Mouse (Mus musculus) gastrocnemius, adult 2 months (tissue): ENCODE results near the gene Sf1. TPM values are rescaled to one million over a fixed set of nuclear protein-coding genes. Genes with fewer than 3 reads are reported as not detected.
A peak's percentile ranks its signal among the peaks of the same experiment; 100 is the strongest.

Experiments used
- DNase-seq: peaks from one replicate; pipeline ENCODE4 v3.0.0; 2022
- H3K27ac ChIP-seq: fragments of 200-600 bp; 2 replicates; pipeline ENCODE4 v1.8.1; 2022; ENCODE audit warnings: mild to moderate bottlenecking
- H3K4me3 ChIP-seq: fragments of 200-600 bp; 2 replicates; pipeline ENCODE4 v1.8.1; 2022; ENCODE audit warnings: mild to moderate bottlenecking, moderate library complexity
- CTCF ChIP-seq: fragments of 200-600 bp; IDR thresholded peaks from 2 replicates; pipeline ENCODE4 v1.8.1; 2022; ENCODE audit warnings: antibody characterized with exemption, mild to moderate bottlenecking, moderate library complexity
- intact Hi-C: fragments of 180-260 bp; cut with DNase I; formaldehyde crosslinking; loops from one replicate; pipeline ENCODE4 v1.15.1; 2025
- total RNA-seq, 2 experiments: library from RNA; stranded (reverse); gene quantifications; 2 replicates each; pipeline ENCODE4 v1.2.3; 2021

Sf1 gene
- total RNA-seq, 2 experiments from 2014 or later, result 95.2 to 98.6 TPM

DNA sequence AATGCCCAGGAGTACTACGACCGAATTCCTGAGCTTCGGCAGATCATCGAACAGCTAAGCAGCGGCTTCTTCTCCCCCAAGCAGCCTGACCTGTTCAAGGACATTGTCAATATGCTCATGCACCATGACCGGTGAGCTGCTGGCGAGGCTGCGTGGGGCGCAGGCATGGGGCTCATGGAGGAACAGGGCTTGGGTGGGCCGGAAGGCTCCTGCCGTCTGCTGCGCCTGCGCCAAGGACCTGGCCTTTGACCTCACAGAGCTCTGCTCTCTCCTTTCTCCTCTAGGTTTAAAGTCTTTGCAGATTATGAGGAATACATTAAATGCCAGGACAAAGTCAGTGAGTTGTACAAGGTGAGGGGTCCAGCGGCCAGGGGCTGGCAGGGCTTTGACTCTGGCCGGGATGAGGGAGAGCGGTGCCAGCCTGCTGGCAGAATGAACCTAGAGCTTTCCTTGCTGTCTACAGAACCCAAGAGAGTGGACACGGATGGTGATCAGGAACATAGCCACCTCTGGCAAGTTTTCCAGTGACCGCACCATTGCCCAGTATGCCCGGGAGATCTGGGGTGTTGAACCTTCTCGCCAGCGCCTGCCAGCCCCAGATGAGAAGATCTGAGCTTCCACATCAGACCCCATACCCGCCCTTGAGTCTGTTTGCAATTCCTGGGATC lies 34.2 kb downstream of the Sf1 start:
- peak; percentile 63 for DNase-seq
- H3K27ac ChIP-seq, result peak overlapping the region; percentile 90
- H3K4me3 ChIP-seq, result peak overlapping the region; percentile 80
- TF ChIP-seq CTCF, result no peak
- intact Hi-C loops, result no loop called here

DNA sequence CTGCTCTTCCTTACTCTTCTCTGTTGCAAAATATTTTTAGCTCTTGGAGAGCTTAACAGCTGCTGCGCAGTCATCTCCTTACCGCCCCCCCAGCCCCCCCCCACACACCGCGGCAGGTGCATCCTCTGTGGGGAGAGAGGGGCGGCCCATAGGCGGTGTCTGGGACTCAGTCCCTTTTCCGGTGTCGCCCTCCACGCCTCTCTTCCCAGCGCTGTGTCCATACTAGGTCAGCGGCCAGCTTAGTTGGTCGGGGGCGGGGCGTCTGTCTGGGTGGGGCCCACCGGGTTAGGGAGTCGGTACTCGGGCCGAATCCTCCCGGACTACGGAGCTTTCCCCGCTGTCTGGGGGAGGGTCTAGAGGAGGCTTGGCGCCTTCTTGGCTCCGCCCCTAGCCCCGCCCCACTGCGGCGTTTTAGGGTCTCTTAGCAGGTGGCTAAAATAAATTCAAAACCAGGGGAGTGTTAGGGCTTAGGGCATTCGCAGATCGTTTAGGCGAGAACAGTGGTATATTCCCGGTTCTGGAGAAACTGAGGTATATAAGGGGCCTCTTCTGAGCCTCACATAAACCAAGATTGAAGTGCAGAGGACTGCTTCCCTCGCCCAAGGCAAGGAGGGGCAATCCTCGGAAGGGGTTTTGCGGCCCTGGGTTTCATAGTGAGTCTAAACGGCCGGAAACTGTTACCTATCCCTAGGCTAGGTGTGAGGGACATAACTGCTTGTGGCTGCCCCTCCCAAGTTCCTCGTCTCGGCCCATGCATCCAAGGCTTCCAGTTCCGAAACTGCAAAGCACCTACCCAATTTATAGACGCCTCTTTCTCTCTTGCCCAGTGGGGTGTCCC lies 35.2 kb downstream of the Sf1 start:
- intact Hi-C loops, result no loop called here
- DNase-seq, result peak; percentile 89
- TF ChIP-seq CTCF, result no peak
- peak overlapping the region; percentile 80 for H3K4me3 ChIP-seq
- H3K27ac ChIP-seq, result peak overlapping the region; percentile 90

DNA sequence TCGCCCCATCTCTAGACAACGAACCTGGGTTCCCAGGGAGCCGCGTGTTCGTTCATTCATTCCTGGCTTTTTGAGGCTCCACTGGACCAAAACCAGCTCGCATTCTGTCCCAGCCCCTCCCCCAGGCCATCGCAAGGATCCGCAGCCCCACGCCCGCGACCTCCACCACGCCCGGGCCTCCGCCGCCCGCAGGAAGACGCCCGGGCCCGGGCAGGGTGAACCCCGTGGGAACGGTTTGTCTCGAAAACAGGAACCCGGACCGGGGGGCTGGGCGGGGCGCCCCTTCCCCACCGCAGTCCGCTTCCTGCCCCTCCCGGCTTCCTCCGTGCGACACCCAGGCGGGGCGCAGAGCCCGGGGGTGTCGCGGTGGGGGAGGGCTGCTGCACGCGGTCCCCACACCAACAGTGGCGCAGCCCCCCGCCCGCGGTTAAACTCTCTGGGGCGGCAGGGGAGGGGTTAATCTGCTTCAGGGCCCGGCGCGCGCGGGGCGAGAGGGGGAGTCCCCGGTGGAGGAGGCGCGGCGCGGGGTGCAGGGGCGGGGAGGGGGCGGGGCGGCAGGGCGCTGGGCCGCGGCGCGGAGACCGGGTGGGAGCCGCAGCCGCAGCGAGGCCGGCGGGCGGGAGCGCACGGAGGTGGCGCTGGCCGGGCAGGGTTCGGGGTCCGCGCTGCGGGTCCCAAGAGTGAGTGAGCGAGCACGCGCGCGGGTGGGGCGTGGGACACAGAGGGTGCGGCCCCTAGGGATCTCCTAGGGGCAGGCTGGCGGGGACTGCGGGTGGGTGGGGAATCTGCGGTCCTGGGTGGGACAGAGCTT lies 36.0 kb downstream of the Sf1 start, which contains the start of gene Rasgrp2:
TSS of gene Rasgrp2 (plus strand) at position 56 of the 811 bp plus-strand sequence.
- TF ChIP-seq CTCF, result no peak
- Histone ChIP-seq H3K27ac (peak within 1 kb of the TSS; percentile 90), H3K4me3 (peak within 1 kb of the TSS; percentile 80)
- DNase-seq, result peak; percentile 86
- intact Hi-C loops, result loop anchor here (2.0 to 5.0 kb wide), 2 partner anchors 27 to 53 kb away; no protein-coding TSS in a partner anchor

DNA sequence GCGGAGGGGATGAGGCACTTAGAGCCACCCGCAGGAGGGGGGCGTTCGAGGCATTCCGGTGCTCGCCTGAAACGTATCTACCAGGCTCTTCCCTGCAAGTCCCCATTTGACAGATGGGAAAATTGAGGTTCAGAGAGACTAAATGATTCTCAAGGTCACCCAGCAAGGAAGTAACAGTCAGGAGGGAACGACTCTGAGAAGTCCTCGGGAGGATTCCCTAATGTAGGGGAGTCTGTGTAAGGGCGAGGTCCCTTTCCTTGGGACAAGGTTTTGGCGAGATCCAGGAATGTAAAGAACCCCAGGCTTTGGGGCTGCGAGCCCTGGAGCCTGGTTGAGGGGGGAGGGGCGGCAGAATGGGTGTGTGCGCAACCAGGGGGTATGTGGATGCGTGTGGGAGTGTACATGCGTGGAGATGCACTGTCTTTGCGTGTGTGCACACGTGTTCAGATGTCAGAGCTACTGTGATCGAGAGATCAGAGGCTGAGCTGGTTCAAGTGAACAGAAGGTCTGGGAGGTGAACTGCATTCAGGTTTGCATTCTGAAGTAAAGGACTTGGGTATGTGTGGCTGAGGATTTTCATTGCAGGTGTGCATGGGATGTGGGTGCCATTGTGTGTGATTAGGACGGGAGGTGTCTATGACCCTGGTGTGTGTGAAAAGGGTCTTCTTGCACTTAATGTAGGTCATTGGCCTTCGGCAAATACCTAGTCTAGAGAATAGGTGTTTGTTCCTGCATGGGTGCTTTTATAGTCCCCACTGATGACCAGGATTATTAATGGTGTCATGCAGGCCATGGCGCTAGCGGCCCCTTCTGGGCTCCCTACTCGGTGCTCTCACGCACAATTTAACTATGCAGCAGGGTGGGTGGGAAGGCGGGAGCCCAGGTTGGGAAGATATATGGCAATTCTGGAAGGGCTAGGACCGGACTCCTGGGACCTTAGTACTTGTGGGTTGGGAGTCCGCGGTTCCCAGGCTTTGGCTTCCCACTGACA lies 36.9 kb downstream of the Sf1 start:
- Histone ChIP-seq H3K27ac (peak overlapping the region; percentile 90), H3K4me3 (peak overlapping the region; percentile 80)
- peak; percentile 24 for TF ChIP-seq CTCF
- intact Hi-C loops, result loop anchor here (2.0 to 5.0 kb wide), 2 partner anchors 28 to 52 kb away; no protein-coding TSS in a partner anchor
- DNase-seq, result peak; percentile 76

DNA sequence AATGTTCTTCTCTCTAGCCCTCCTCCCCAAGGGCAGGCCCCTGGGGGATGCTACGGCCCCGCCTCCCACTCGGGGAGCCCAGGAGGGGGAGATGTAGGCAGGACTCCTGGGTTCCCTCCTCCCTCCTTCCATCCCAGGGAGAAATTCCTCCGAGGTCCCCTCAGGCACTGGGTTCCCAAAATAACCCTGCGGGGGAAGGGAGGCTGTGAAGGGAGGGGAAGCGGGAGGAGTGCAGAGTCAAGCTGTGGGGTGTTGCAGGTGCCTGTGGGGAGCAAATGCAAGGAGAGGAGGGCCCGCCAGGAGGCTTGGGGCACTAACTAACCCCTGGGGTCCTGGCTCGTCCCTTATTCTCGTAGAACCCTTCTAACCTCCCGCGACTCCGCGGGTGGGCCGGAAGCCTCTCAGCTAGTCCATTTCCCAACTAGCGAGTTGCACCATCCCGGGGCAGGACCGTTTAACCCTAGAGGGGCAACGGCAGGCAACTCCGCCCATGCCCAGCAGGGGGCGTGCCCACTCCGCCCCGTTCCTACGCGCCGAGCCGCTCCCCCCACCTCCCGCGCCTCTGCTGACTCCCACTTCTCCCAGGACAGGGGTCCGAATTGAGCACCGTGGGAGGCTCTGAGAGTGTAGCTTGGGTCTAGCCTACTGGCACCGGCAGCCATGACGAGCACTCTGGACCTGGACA lies 37.8 kb downstream of the Sf1 start:
- intact Hi-C loops, result loop anchor here (2.0 to 5.0 kb wide), 2 partner anchors 28 to 51 kb away; no protein-coding TSS in a partner anchor
- TF ChIP-seq CTCF, result no peak; the same call in 1 of the 2 replicates
- H3K27ac ChIP-seq, result peak overlapping the region; percentile 90
- peak overlapping the region; percentile 80 for H3K4me3 ChIP-seq
- peak; percentile 91 for DNase-seq

DNA sequence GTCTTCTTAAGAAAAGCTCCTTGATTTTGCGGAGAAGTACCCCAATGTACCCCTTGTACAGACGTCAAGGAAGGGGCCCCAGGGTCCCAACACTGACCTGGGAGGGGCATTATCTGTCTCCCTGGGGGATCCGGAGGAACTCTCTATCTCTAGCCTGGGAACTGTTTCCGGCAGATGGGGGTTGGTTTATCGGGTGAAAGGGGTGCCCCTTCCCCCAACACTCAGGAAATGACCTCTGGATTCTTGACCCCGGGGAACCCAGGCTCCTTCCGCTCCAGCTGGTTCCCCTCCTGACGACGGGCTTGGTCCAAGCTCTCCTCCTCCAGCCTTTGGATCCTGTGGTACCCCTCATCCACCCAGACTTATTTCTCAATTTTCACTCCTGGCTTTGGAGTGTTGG lies 38.5 kb downstream of the Sf1 start:
- H3K4me3 ChIP-seq, result peak overlapping the region; percentile 80
- intact Hi-C loops, result loop anchor here (2.0 to 5.0 kb wide), 2 partner anchors 29 to 50 kb away; no protein-coding TSS in a partner anchor
- peak; percentile 53 for DNase-seq
- no peak for TF ChIP-seq CTCF
- peak overlapping the region; percentile 90 for H3K27ac ChIP-seq

DNA sequence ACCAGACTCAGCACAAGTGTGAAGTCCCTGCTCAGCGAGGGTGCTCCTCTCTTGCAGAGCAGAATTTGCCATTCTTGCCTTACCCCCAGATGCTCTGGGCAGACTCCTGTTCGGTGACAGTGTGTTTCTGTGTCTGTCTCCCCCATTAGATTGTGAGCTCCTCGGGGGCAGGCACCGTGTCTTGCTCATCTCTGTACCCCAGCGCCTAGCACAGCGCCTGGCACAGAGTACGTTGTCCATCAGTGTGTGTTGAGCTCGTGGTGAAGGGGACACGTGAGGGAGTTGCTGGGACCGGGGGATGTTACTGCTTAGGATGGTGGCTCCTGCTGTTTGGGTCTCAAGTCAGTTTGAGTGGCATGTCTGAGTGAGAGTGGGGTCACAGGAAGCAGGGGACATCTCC lies 40.4 kb downstream of the Sf1 start:
- intact Hi-C loops, result loop anchor here (5.0 kb wide), 1 partner anchor 48 kb away; no protein-coding TSS in a partner anchor
- no peak for TF ChIP-seq CTCF

DNA sequence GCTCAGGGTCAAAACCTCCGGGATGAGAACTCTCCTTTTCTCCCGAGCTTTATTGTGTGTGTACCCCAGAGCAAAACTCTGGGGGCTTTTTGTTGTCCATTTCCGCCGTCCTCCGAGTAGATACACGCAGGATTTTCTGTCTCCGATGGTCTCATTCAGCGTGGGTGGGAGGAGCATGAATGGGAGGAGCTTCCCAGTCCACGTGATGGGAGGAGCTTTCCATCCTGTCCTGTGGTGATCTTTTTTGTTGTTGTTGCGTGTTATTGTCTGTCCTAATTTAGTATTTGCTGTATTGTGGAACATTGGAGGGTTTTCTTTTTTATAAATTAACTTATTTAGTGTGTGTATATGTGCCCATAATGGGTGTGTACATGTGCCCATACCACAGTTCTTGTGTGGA lies 41.9 kb downstream of the Sf1 start:
- intact Hi-C loops, result no loop called here
- TF ChIP-seq CTCF, result no peak
- Histone ChIP-seq H3K4me3 (no peak overlapping the region), H3K27ac (no peak overlapping the region)
- DNase-seq, result no peak

More for the DNA sequence above, 40.4 kb downstream of the Sf1 start:
- no peak for DNase-seq
- Histone ChIP-seq H3K4me3 (no peak overlapping the region), H3K27ac (no peak overlapping the region)

DNA sequence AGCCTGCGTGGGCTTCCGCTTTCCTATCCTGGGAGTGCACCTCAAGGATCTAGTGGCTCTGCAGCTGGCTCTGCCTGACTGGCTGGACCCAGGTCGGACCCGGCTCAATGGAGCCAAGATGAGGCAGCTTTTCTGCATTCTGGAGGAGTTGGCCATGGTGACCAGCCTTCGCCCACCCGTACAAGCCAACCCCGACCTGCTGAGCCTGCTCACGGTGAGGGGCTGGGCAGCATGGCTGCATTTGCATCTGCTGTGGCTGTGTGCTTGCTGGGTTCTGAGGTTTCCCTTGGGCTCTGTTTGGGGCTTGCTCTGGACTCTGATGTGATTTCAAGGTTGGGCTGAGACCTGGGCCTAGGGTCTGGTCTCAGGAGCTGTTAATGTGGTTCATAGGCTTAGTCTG lies 43.6 kb downstream of the Sf1 start:
- no peak for TF ChIP-seq CTCF
- Histone ChIP-seq H3K27ac (no peak overlapping the region), H3K4me3 (no peak overlapping the region)
- intact Hi-C loops, result no loop called here
- no peak for DNase-seq

DNA sequence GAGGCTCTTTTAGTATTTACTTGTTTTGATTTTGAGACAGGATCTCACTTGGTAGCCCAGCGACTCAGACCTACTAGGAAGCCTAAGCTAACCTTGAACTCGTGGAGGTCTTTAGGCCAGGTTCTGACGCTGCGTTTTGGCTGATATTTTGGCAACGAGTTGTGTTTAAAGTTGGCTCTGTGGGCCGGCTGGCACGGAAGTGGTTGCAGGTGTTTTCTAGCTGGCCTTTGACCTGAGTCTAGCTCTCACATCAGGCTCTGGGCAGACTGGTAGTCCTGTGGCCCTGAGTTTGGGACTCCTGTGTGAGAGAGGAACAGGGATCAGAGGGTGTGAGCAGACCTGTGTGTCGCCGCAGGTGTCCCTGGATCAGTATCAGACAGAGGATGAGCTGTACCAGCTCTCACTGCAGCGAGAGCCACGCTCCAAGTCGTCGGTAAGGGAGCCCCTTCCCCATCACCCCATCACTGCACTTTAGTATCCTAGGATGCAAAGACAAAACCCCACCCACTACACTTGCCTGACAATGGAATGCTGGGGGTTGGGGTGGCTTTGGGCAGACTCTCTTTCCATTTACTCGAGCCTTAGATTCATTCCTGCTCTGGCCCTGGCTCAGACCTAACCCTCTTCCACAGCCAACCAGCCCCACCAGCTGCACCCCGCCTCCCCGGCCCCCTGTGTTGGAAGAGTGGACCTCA lies 44.5 kb downstream of the Sf1 start:
- intact Hi-C loops, result no loop called here
- Histone ChIP-seq H3K4me3 (no peak overlapping the region), H3K27ac (no peak overlapping the region)
- TF ChIP-seq CTCF, result no peak
- no peak for DNase-seq
